Mouse (Mus musculus): ENCODE measurements around the gene Ptprr.

Gene Ptprr

DNA sequence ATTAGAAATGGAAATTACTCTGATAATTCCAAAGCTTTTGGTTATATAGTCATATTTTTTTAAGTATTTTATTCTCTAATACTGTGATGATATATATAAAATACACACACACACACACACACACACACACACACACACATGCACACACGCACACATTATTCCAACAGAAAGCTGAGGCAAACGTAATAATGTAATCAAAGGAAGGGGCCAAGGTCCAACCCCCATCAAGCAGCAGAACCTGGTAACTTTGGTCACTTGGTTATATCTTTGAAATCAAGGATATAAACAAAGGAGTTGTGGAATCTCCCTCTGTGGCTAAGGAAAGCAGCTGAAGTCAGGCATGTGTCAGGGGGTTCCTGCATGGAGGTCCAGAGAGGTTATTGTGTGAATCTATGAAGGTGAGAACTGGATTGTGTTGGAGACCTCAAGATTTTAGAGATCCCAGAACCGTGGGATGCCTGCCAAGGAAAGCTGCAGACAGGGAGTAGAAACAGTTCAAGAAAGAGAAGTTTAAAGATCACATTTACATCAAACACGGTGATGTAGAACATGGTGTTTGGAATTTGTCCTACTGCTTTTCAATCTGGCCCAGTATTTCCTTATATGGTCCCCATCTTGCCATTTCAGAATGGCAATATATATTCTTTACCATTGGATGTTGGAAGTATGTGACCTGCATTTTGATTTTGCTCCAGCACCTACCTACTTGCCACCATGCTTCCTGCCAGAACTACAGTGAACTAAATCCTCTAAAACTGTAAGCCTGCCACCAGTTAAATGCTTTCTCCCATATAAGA is 98.1 kb downstream of the Ptprr start:
- DNase-seq (ENCODE audit: low spot score) = no peak

DNA sequence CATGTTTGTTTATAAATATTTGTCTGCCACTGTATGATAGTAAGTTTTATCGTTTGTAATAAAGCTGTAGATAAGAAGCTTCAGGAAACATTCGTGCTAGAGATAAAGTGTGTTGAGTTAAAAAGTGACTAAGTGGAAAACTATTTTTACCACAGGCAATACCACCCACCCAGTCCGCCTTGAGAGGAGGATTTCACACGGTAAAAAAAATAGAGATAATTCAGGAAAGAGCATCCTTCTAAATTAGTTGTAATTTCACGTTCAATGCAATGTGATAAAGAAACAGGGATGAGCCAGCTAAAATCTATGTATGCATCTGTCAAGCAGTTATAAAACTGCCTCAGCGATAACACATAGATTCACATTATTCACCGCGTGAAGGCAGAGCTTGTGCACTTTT is 99.0 kb downstream of the Ptprr start:
- DNase-seq (ENCODE audit: low spot score) = no peak

- no peak for DNase-seq (ENCODE audit: low spot score)
Observed at GRCm38 (mm10) chr10:116121463-116121862, 103.5 kb downstream of the Ptprr start.

DNA sequence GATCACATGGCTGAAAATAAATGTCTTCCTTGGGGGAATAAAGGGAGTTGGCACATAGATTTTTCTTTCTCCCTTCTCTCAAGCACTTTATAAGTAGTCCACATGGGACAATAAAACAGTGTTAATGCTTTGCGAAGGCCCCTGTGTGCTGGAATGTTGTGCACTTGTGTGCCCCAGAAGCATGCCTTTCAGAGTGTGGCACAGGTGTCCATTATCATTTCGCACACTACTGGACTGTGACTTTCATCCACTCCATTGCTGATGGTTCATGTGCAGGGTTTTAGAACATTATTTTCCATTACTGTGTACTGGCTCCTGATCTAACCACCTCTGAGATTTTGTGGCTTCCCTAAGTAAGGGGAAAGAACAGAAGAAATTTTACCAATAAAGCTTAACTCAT is 105.8 kb downstream of the Ptprr start:
- no peak for DNase-seq (ENCODE audit: low spot score)

DNA sequence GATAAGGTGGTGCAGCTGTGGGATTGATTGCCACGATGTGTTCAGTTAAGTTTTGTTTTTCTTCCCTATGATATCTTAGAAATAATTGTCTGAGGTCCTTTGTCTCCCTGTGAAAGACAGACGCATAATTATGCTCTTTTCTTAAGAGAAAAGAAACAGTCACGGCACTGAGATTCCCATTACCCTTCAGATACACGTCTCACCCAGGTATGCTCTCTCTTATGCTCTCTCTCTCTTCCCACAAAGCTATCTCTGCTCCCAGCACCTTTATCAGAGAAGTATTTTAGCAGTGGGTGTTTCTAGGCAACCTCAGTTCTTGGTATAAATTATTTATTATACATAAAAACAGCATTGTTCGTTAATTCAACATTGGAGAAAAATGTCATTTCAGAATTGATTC is 107.4 kb downstream of the Ptprr start:
- DNase-seq (ENCODE audit: low spot score) = no peak

GRCm38 (mm10) chr10:116130401-116130800 is 112.4 kb downstream of the Ptprr start:
- DNase-seq (ENCODE audit: low spot score) = no peak

DNA sequence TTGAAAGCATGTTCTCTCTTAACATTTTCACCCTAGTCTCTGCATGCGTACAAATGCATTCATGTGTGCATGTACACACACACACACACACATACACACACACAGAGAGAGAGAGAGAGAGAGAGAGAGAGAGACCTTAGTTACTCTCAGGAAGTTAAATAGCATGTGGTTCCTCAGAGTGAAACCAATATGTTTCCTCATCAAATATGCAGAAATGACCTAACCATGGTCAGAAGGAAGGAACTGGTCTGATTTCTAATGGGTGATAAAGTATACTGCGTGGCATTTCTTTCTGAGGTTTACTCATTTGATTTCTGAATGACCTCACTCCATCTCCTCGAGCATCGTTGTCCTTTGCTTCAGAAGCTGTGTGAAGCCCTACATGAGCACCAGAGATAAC is 113.2 kb downstream of the Ptprr start:
- DNase-seq (ENCODE audit: low spot score) = no peak

DNA sequence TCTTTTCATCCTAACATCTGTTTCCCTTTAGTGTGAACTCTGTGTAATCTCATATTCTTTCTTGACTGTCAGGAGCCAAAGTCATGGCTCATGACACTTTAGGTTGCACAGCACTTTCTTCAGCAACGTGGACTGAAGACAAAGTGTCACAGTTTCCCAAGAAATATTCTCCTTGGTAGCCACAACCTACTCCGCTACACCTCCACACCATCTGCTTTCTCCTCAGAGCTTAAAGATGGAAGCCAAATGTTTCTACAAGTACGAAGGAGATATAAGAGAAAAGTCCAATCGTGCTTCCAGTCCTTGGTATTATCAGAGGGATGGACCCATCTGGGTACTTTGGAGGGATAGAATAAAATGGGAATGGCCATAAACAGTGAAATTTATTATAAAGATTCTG is 114.2 kb downstream of the Ptprr start:
- DNase-seq (ENCODE audit: low spot score) = no peak

DNA sequence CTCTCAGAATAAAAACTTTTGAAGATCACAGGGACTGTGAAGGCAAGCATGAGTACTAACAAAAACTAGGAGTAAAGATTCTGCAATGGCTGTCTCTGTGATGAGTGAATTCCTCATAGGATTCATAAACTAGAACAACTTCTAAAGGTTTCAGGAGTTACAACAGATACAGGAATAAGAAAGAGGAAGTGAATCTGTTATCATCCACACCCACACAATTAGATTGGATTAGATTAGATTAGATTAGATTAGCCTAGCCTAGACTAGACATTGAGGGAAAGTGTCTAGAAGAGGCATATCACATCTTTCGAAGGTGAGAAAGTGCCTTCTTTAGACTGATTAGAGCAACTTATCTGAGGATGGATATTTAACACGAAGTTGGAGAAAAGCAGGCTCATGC is 117.2 kb downstream of the Ptprr start:
- DNase-seq (ENCODE audit: low spot score) = no peak

- no peak for DNase-seq (ENCODE audit: low spot score)
Observed at GRCm38 (mm10) chr10:116140226-116140625, 122.2 kb downstream of the Ptprr start.

- no peak for DNase-seq (ENCODE audit: low spot score)
Observed at GRCm38 (mm10) chr10:116143684-116144083, 125.7 kb downstream of the Ptprr start.

GRCm38 (mm10) chr10:116146091-116146490 is 128.1 kb downstream of the Ptprr start:
- DNase-seq (ENCODE audit: low spot score) = no peak

- no peak for DNase-seq (ENCODE audit: low spot score)
Observed at GRCm38 (mm10) chr10:116154707-116155106, 136.7 kb downstream of the Ptprr start.

GRCm38 (mm10) chr10:116156699-116157098 is 138.7 kb downstream of the Ptprr start:
- DNase-seq (ENCODE audit: low spot score) = peak; percentile 0

GRCm38 (mm10) chr10:116162338-116162737 is 144.3 kb downstream of the Ptprr start:
- DNase-seq (ENCODE audit: low spot score) = peak; percentile 1

GRCm38 (mm10) chr10:116175324-116175883 is 157.4 kb downstream of the Ptprr start:
- no peak for DNase-seq (ENCODE audit: low spot score)

- DNase-seq (ENCODE audit: low spot score) = no peak
Observed at GRCm38 (mm10) chr10:116177390-116178179, 159.6 kb downstream of the Ptprr start.

- DNase-seq (ENCODE audit: low spot score) = no peak
Observed at GRCm38 (mm10) chr10:116181235-116181634, 163.2 kb downstream of the Ptprr start.

DNA sequence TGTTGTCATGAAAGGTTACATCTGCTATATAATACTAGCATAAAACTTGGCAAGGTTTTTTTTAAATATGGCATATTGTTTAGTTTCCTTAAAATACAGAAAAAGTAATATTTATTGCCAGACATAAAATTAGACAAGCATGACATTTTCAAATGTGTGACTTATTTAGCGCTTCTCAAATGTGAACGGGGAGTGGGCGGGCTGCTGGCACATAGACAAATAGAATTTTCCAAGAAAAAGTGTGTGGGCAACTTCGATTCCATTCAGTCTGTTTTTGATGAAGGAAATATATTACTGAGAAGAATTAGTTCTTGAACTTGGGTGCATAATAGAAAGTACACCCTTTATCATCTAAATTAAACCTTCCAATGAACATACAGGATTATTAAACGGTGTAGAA is 164.2 kb downstream of the Ptprr start:
- no peak for DNase-seq (ENCODE audit: low spot score)

DNA sequence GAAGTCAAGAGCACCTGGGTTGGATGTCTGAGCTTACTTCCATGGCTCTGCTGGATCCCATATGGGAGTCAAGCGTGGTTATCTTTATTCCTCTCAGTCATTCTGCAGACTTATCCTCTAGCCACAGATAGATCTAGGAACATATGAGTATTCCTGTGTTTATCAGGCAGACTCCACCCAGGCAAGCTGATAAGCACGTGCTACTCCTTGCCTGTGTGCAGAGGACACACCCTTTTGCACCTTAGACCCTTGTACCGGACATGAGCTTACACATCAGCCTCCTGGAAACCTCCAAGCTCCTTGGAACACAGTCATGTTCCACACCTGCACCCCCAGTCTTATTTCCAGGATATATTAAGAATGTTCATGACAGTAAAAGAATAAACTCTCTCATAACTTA is 165.2 kb downstream of the Ptprr start:
- no peak for DNase-seq (ENCODE audit: low spot score)

- no peak for DNase-seq (ENCODE audit: low spot score)
Observed at GRCm38 (mm10) chr10:116191724-116192123, 173.7 kb downstream of the Ptprr start.

GRCm38 (mm10) chr10:116192293-116192692 is 174.3 kb downstream of the Ptprr start:
- no peak for DNase-seq (ENCODE audit: low spot score)

DNA sequence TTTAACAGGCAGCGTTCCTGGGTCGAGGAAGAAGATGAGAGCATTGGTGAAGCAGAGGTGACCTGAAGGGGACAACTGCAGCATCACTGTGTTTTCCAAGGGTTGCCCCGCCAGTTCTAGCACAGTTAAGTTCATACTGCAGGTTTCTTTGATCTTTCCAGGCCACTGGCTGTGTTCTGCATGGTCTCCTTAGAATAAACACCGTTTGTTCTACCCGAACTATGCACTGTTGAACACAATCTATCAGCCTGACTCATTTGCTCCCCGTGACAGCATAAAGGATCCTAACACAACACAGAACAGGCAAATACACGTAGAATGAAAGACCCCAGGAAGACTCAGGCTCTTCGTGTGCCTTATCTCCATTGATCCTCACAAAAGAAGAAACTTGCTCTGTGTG is 176.4 kb downstream of the Ptprr start:
- DNase-seq (ENCODE audit: low spot score) = no peak

Data from lung, postnatal 25 days (tissue).